Mouse (Mus musculus) neural tube, embryonic 14.5 days (tissue): Measurements from ENCODE around the gene Gm17428. TPM values are rescaled to one million over a fixed set of nuclear protein-coding genes. Genes with fewer than 3 reads are reported as not detected.

Source experiments
- ATAC-seq: fragments of 200-750 bp; cut with Nextera tagmentation; 2 replicates; pipeline ENCODE4 v1.8.0; 2017; ENCODE audit warnings: low read depth, mild to moderate bottlenecking, moderate TSS enrichment, moderate library complexity
- H3K27ac ChIP-seq: fragments of 300-500 bp; sonication (generic); 2 replicates; pipeline ENCODE4 v1.5.1; 2014; ENCODE audit warnings: low read depth, mild to moderate bottlenecking, control low read depth, low read length, moderate library complexity, mixed read lengths
- H3K27me3 ChIP-seq: fragments of 300-500 bp; sonication (generic); 2 replicates; pipeline ENCODE4 v1.6.1; 2014; ENCODE audit warnings: low read length; ENCODE audit not compliant: control insufficient read depth, insufficient read depth
- H3K36me3 ChIP-seq: fragments of 300-500 bp; sonication (generic); 2 replicates; pipeline ENCODE4 v1.6.1; 2014; ENCODE audit warnings: low read length, mixed read lengths; ENCODE audit not compliant: control insufficient read depth, insufficient read depth
- H3K4me1 ChIP-seq: fragments of 300-500 bp; sonication (generic); 2 replicates; pipeline ENCODE4 v1.6.1; 2014; ENCODE audit warnings: low read length; ENCODE audit not compliant: control insufficient read depth, insufficient read depth
- H3K4me2 ChIP-seq: fragments of 300-500 bp; sonication (generic); 2 replicates; pipeline ENCODE4 v1.6.1; 2014; ENCODE audit warnings: mild to moderate bottlenecking, low read depth, low read length, control low read depth
- H3K4me3 ChIP-seq: fragments of 300-500 bp; sonication (generic); 2 replicates; pipeline ENCODE4 v1.5.1; 2014; ENCODE audit warnings: low read depth, low read length, control low read depth, mixed read lengths
- H3K9ac ChIP-seq: fragments of 300-500 bp; sonication (generic); replicated peaks from 2 replicates; pipeline ENCODE4 v1.6.1; 2014; ENCODE audit warnings: low read depth, mild to moderate bottlenecking, control low read depth, low read length, mixed read lengths
- H3K9me3 ChIP-seq: fragments of 300-500 bp; sonication (generic); 2 replicates; pipeline ENCODE4 v1.6.1; 2016; ENCODE audit warnings: low read length; ENCODE audit not compliant: control insufficient read depth
- WGBS: fragments of 180-500 bp; shearing (Covaris S2); extraction: QIAGEN DNeasy Blood & Tissue Kit; methylation state at CpG from one replicate; pipeline ENCODE4 v1.1.7; 2014; 5-methylcytosine and 5-hydroxymethylcytosine counted together
- microRNA counts: library from miRNA; unstranded; fragments of <30 nt; microRNA quantifications from one replicate; lab custom pipeline; 2016
- microRNA-seq: library from miRNA; unstranded; fragments of <30 nt; microRNA quantifications from one replicate; pipeline ENCODE4, GENCODE M21; 2016
- polyA plus RNA-seq: library from polyadenylated mRNA; unstranded; fragments of >200 nt; fragmentation: Nextera tagmentation; extraction: Ambion mirVana; gene quantifications from 2 replicates; pipeline ENCODE4 v1.2.1, GENCODE M21; 2014

Gm17428 gene
- polyA plus RNA-seq, 1 experiment from 2014 or later = not detected

GRCm38 (mm10) chr14:55025527-55025926 lies 48.8 kb downstream of the Gm17428 start:
- WGBS = 85% methylated on average over 5 of the region's 5 CpGs
- no peak overlapping the region for H3K9ac ChIP-seq
- no peak overlapping the region for H3K4me2 ChIP-seq

More at GRCm38 (mm10) chr14:55025527-55025926, 48.8 kb downstream of the Gm17428 start:
- Histone ChIP-seq H3K4me3 (no peak overlapping the region), H3K9me3 (no peaks in the 10 kb centered on the region), H3K27me3 (no peaks in the 10 kb centered on the region), H3K36me3 (peaks cover 18% of the 10 kb centered on the region), H3K4me1 (peaks cover 21% of the 10 kb centered on the region), H3K27ac (no peak overlapping the region)
- ATAC-seq = no peak

MicroRNAs encoded within 50 kb of the gene (microRNA counts, 519-probe panel; counts per million panel counts)
- microRNA mmu-miR-208a (lab: Ali Mortazavi, UCI) = 2,269 counts per million, percentile 7 among the panel's probes with 10 or more counts
- not detected for microRNA mmu-miR-208b (lab: Ali Mortazavi, UCI)

Small RNAs within 50 kb of the gene (microRNA-seq; reads per million reads assigned to microRNA genes)
- gene Mir208a (not detected), gene Mir208b (2.0 reads per million)

Other genes starting within 250 kb of the Gm17428 start
- 7.3 and 8.5 TPM in 2 replicates for gene Slc7a8, start 195.0 kb upstream of the Gm17428 start, polyA plus RNA-seq
- gene Rnf212b, start 162.8 kb upstream of the Gm17428 start, polyA plus RNA-seq = not detected in 2 replicates
- 10.0 and 11.7 TPM in 2 replicates for gene Homez, start 106.0 kb upstream of the Gm17428 start, polyA plus RNA-seq
- 3.8 and 7.2 TPM in 2 replicates for gene Ppp1r3e, start 99.4 kb upstream of the Gm17428 start, polyA plus RNA-seq
- gene Bcl2l2, start 93.6 kb upstream of the Gm17428 start, polyA plus RNA-seq = 4.8 and 5.3 TPM in 2 replicates
- gene Gm20521, start 93.5 kb upstream of the Gm17428 start, polyA plus RNA-seq = not detected in 2 replicates
- 149 and 176 TPM in 2 replicates for gene Pabpn1, start 84.4 kb upstream of the Gm17428 start, polyA plus RNA-seq
- 121 and 122 TPM in 2 replicates for gene Slc22a17, start 63.8 kb upstream of the Gm17428 start, polyA plus RNA-seq
- gene Efs, start 50.8 kb upstream of the Gm17428 start, polyA plus RNA-seq = 9.9 and 13.5 TPM in 2 replicates
- 0.39 and 0.76 TPM in 2 replicates for gene Il25, start 44.2 kb upstream of the Gm17428 start, polyA plus RNA-seq
- 10.4 and 17.5 TPM in 2 replicates for gene Cmtm5, start 40.7 kb upstream of the Gm17428 start, polyA plus RNA-seq
- gene Myh6, start 10.0 kb upstream of the Gm17428 start, polyA plus RNA-seq = 0.23 and 1.7 TPM in 2 replicates
- gene Myh7, start 17.7 kb downstream of the Gm17428 start, polyA plus RNA-seq = 4.5 and 4.8 TPM in 2 replicates
- gene Ngdn, start 38.5 kb downstream of the Gm17428 start, polyA plus RNA-seq = 44.9 and 50.9 TPM in 2 replicates
- 23.9 and 27.3 TPM in 2 replicates for gene Zfhx2, start 115.4 kb downstream of the Gm17428 start, polyA plus RNA-seq
- 29.3 and 32.0 TPM in 2 replicates for gene Thtpa, start 117.9 kb downstream of the Gm17428 start, polyA plus RNA-seq
- gene Ap1g2, start 129.7 kb downstream of the Gm17428 start, polyA plus RNA-seq = 5.4 and 7.0 TPM in 2 replicates
- gene Jph4, start 140.0 kb downstream of the Gm17428 start, polyA plus RNA-seq = 36.2 and 41.3 TPM in 2 replicates
- 1.0 and 1.9 TPM in 2 replicates for gene Dhrs2, start 245.1 kb downstream of the Gm17428 start, polyA plus RNA-seq